Mouse (Mus musculus) megakaryocyte-erythroid progenitor cell, adult 5-6 weeks (primary cell): ENCODE measurements around the gene Cct8l1. TPM values are rescaled to one million over a fixed set of nuclear protein-coding genes. Genes with fewer than 3 reads are reported as not detected.
A peak's percentile ranks its signal among the peaks of the same experiment; 100 is the strongest.

Experiments
- ATAC-seq: replicated peaks from 2 replicates; pipeline ENCODE4 v1.8.0; 2016; ENCODE audit warnings: mild to moderate bottlenecking, inconsistent platforms; ENCODE audit not compliant: severe bottlenecking, poor library complexity, low FRiP score, low TSS enrichment
- total RNA-seq, 2 experiments: library from RNA; stranded (forward) in 1 of 2; stranded (reverse) in 1 of 2; fragments of 200-1000, 215-1000 nt in 1 of 2; fragments of >200 nt in 1 of 2; fragmentation: Nextera tagmentation in 1 of 2; gene quantifications; 2 replicates each; pipeline ENCODE4 v1.2.3; 2014 to 2017

Cct8l1 gene
- total RNA-seq (2014; fragmentation: Nextera tagmentation) (not detected in 2 replicates), total RNA-seq (2017) (not detected in 2 replicates)

- ATAC-seq: no peak
Measured at GRCm38 (mm10) chr5:25515767-25516166, at the start of gene Cct8l1. Gene Cct8l1, plus strand, starts transcription at chr5:25516067.

GRCm38 (mm10) chr5:25472070-25472469 lies 43.8 kb upstream of the Cct8l1 start:
- ATAC-seq: peak; percentile 74

GRCm38 (mm10) chr5:25475789-25476188 lies 40.1 kb upstream of the Cct8l1 start:
- ATAC-seq: peak; percentile 38; the same call in 1 of the 2 replicates

GRCm38 (mm10) chr5:25478863-25479262 lies 37.0 kb upstream of the Cct8l1 start:
- ATAC-seq: peak; percentile 89

GRCm38 (mm10) chr5:25496652-25497051 lies 19.2 kb upstream of the Cct8l1 start:
- ATAC-seq: no peak

- ATAC-seq: no peak
Measured at GRCm38 (mm10) chr5:25497369-25497719, 18.5 kb upstream of the Cct8l1 start.

- no peak for ATAC-seq
Measured at GRCm38 (mm10) chr5:25497720-25498345, 18.0 kb upstream of the Cct8l1 start.

- ATAC-seq: 0 out of 2 replicates have a peak, but pooled peaks have one; percentile 7
Measured at GRCm38 (mm10) chr5:25498346-25498820, 17.5 kb upstream of the Cct8l1 start, which contains the start of gene Kmt2c. Gene Kmt2c, minus strand, starts transcription at chr5:25498783.

GRCm38 (mm10) chr5:25498821-25499422 lies 16.9 kb upstream of the Cct8l1 start:
- ATAC-seq: peak; percentile 60

- peak; percentile 69 for ATAC-seq
Measured at GRCm38 (mm10) chr5:25499423-25500398, 16.2 kb upstream of the Cct8l1 start.

- ATAC-seq: no peak
Measured at GRCm38 (mm10) chr5:25500686-25501085, 15.2 kb upstream of the Cct8l1 start.

GRCm38 (mm10) chr5:25506041-25506440 lies 9.8 kb upstream of the Cct8l1 start:
- ATAC-seq: no peak

- ATAC-seq: no peak
Measured at GRCm38 (mm10) chr5:25516301-25516895, 531 bp downstream of the Cct8l1 start.

GRCm38 (mm10) chr5:25517550-25517949 lies 1.7 kb downstream of the Cct8l1 start:
- ATAC-seq: no peak

- ATAC-seq: no peak
Measured at GRCm38 (mm10) chr5:25519820-25520219, 4.0 kb downstream of the Cct8l1 start.

GRCm38 (mm10) chr5:25521461-25521860 lies 5.6 kb downstream of the Cct8l1 start:
- no peak for ATAC-seq

GRCm38 (mm10) chr5:25526116-25526515 lies 10.2 kb downstream of the Cct8l1 start:
- ATAC-seq: no peak

- no peak for ATAC-seq
Measured at GRCm38 (mm10) chr5:25526926-25527325, 11.1 kb downstream of the Cct8l1 start.

GRCm38 (mm10) chr5:25527971-25528370 lies 12.1 kb downstream of the Cct8l1 start:
- no peak for ATAC-seq
